Mouse (Mus musculus): ENCODE measurements around the gene Crat. TPM values are rescaled to one million over a fixed set of nuclear protein-coding genes. Genes with fewer than 3 reads are reported as not detected.

Gene Crat
- polyA plus RNA-seq, 1 experiment from 2014 or later = 21.9 TPM

DNA sequence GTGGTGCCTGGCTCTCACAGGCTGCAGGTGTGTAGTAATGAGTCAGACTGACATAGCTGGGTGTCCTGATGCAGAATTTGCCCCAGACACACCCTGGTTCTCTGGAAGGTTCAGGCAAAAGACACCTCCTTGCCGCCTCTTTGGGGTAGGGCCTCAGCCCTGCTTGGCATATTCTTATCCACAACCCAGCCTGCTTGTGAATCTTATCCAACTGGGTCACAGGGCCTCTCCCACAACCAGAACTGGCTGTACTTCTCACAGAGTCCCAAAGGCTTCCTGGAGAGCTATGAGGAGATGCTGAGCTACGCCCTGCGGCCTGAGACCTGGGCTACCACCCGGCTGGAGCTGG lies 34.3 kb downstream of the Crat start:
- ATAC-seq = no peak
- Histone ChIP-seq H3K4me3 (replicated peaks) (no peak overlapping the region), H3K27me3 (no peaks in the 10 kb centered on the region), H3K9ac (replicated peaks) (no peak overlapping the region), H3K4me1 (replicated peaks) (no peaks in the 10 kb centered on the region), H3K9me3 (no peaks in the 10 kb centered on the region), H3K36me3 (peaks cover 96% of the 10 kb centered on the region), H3K27ac (no peak overlapping the region), H3K4me2 (replicated peaks) (no peak overlapping the region)
- 94% methylated on average over 4 of the region's 4 CpGs for WGBS

DNA sequence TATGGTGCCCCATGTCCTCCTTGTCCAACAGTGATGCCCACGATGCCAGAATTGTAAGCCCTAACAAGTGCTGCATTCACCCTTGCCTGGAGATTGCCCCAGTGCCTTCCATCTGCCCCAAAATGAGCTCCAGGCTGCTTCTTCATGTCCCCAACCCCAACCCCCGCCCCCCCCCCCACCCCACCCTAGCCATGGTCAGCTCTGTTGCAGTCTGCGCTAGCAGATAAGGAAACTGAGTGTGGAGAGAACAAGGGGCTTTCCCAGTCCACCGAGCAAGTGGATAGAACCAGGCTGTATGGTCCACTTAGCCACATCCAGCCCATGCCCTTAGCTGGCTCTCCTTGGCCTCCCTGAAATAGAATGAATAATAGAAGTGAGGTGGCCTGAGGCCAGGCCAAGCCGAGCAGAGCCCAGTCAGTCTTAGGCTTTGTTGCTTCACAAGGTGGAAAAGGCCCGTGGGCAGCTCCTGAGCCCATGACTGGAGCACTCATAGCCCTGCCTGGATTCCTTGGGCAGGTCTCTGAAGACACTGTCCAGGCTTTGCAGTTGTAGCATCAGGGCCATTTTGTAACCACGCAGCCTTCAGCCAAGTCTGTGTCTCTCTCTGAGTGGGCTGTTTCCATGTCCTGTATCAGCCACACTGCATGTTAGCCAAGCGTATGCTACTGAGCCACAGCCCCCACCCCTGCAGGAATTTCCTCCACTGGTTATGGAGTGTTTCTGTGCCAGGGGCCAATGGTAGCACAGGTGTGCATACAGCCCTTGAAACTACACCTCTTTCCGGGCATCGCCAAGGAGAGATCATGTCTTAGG lies 34.8 kb downstream of the Crat start:
- ATAC-seq = no peak
- no peak overlapping the region for H3K9ac ChIP-seq (replicated peaks)
- no peak overlapping the region for H3K4me3 ChIP-seq (replicated peaks)
- peaks cover 99% of the 10 kb centered on the region for H3K36me3 ChIP-seq
- no peaks in the 10 kb centered on the region for H3K9me3 ChIP-seq
- no peak overlapping the region for H3K27ac ChIP-seq
- H3K4me2 ChIP-seq (replicated peaks) = no peak overlapping the region
- no peaks in the 10 kb centered on the region for H3K4me1 ChIP-seq (replicated peaks)
- no peaks in the 10 kb centered on the region for H3K27me3 ChIP-seq
- 90% methylated on average over 10 of the region's 10 CpGs for WGBS

DNA sequence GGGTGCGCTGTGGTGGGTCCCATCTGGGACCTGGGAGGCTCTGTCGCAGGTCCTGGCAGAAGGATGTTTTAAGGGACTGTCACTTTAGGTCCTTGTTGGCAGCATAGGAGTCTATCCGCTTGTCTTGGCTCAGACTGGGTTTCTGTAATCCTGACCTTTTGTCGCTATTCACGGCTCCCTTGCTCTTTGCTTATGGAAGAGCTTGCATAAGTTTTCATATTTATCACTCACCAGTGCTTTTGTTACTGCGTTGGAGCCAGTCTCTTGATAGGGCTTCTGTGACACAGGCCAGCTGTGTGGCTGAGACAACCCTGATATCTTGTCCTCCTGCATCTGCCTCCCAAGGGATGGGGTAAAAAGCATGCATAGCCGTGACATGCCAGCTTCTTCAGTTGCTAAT lies 36.3 kb downstream of the Crat start:
- H3K36me3 ChIP-seq = peaks cover 96% of the 10 kb centered on the region
- 92% methylated on average over 7 of the region's 7 CpGs for WGBS

DNA sequence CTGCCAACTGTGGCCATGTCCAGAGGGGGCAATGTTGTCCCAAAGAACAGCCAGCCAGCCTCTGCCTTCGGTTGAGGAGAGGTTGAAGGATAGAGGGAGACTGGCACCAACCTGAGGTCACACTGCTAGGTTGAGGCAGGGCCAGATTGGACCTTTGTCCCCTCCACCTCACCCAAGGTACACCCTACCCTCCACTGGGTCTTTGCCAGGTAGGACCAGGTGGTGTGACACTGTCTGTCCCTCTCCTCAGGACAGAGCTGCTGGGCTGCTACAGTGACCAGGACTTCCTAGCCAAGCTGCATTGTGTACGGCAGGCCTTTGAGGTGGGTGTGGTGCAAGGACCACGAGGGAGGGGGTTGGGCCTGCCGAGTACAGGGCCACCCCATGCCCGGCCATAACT lies 37.9 kb downstream of the Crat start:
- Histone ChIP-seq H3K36me3 (peaks cover 94% of the 10 kb centered on the region), H3K9ac (replicated peaks) (no peak overlapping the region)
- WGBS = 90% methylated on average over 5 of the region's 5 CpGs

More for the DNA sequence above, 36.3 kb downstream of the Crat start:
- Histone ChIP-seq H3K4me3 (replicated peaks) (no peak overlapping the region), H3K9ac (replicated peaks) (no peak overlapping the region), H3K9me3 (no peaks in the 10 kb centered on the region), H3K27me3 (no peaks in the 10 kb centered on the region), H3K4me2 (replicated peaks) (no peak overlapping the region), H3K4me1 (replicated peaks) (no peaks in the 10 kb centered on the region), H3K27ac (no peak overlapping the region)
- ATAC-seq = no peak

DNA sequence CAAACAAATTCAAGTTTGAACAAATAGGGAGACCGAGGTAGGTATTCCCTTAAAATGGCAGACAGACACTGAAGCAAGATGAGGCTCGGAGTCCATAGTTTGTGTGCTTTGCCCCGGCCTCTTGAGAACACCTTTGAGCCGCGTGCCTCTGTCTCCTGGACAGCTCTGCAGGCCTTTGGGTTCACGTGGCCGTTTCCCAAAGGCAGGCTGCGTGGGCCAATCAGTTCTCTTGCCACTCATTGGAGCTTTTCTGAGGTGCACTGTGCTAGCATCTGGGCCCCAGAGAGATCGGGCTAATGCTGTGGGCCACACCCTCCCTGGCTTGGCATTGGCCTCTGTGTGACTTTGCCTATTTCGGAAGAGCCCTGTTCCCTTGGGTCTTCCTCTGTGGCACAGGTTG lies 39.7 kb downstream of the Crat start:
- 91% methylated on average over 10 of the region's 10 CpGs for WGBS
- Histone ChIP-seq H3K36me3 (peaks cover 94% of the 10 kb centered on the region), H3K9me3 (no peaks in the 10 kb centered on the region), H3K4me1 (replicated peaks) (no peaks in the 10 kb centered on the region), H3K4me3 (replicated peaks) (no peak overlapping the region), H3K4me2 (replicated peaks) (no peak overlapping the region), H3K9ac (replicated peaks) (no peak overlapping the region), H3K27me3 (no peaks in the 10 kb centered on the region), H3K27ac (no peak overlapping the region)
- no peak for ATAC-seq

More for the DNA sequence above, 37.9 kb downstream of the Crat start:
- Histone ChIP-seq H3K27ac (no peak overlapping the region), H3K27me3 (no peaks in the 10 kb centered on the region), H3K4me1 (replicated peaks) (no peaks in the 10 kb centered on the region), H3K9me3 (no peaks in the 10 kb centered on the region), H3K4me2 (replicated peaks) (no peak overlapping the region), H3K4me3 (replicated peaks) (no peak overlapping the region)
- no peak for ATAC-seq

DNA sequence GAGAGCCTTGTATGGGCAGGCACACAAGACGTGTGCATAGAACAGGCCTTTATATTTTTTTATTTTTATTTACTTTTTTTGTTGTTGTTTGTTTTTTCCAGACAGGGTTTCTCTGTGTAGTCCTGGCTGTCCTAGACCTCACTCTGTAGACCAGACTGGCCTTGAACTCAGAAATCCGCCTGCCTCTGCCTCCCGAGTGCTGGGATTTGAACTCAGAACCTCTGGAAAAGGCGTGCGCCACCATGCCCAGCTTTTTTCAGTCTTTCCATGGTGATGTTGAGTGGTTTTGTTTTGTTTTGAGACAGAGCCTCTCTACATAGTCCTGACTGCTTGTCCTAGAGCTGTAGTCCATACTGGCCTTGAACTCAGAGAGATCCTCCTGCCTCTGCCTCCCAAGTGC lies 42.9 kb downstream of the Crat start:
- Histone ChIP-seq H3K4me2 (replicated peaks) (no peak overlapping the region), H3K9me3 (no peaks in the 10 kb centered on the region), H3K4me1 (replicated peaks) (no peaks in the 10 kb centered on the region), H3K4me3 (replicated peaks) (no peak overlapping the region), H3K9ac (replicated peaks) (no peak overlapping the region), H3K27me3 (no peaks in the 10 kb centered on the region), H3K36me3 (peaks cover 95% of the 10 kb centered on the region), H3K27ac (no peak overlapping the region)
- ATAC-seq = no peak
- 94% methylated on average over 5 of the region's 5 CpGs for WGBS

DNA sequence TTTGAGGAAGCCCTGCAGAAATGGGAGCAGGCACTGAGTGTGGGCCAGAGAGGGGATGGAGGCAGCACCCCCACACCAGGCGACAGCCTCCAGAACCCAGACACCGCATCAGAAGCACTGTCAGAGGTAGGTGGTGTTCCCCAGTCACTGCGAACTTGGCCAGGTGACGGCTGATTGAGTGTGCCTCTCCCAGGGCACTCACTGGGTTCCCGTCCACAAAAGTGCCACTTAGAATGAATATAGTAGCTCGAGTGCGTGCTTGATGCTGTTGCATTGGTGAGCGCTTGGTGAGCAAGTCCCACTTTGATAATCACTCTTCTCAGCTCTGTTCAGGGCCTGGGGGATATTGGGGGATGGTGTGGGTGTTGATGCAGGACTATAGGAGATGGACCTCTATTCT lies 44.1 kb downstream of the Crat start:
- Histone ChIP-seq H3K27ac (no peak overlapping the region), H3K4me3 (replicated peaks) (no peak overlapping the region), H3K4me1 (replicated peaks) (no peaks in the 10 kb centered on the region), H3K4me2 (replicated peaks) (no peak overlapping the region), H3K27me3 (no peaks in the 10 kb centered on the region), H3K9ac (replicated peaks) (no peak overlapping the region), H3K9me3 (no peaks in the 10 kb centered on the region), H3K36me3 (peaks cover 91% of the 10 kb centered on the region)
- no peak for ATAC-seq
- WGBS = 96% methylated on average over 8 of the region's 8 CpGs

DNA sequence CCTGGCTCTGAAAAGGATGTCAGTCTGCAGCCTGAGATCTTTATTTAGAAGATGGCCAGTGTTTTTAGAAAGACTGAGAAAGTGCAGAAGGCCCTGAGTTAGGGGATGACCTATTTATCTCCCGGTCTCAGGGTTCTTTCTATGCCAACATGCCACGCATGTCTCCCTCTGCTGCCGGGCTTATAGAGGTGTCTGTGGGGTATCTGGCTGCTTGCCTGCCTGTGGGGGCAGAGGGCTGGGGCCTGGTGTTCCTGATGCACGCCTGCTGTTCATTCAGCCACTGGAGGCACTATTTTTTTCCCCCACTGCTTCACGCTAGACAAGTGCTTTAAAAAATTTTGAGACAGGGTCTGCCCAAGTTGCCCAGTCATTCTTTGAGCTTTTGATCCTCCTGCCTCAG lies 49.4 kb downstream of the Crat start:
- WGBS = 75% methylated on average over 5 of the region's 5 CpGs
- Histone ChIP-seq H3K4me3 (replicated peaks) (no peak overlapping the region), H3K27ac (no peak overlapping the region), H3K4me2 (replicated peaks) (no peak overlapping the region), H3K4me1 (replicated peaks) (peaks cover 14% of the 10 kb centered on the region), H3K9ac (replicated peaks) (no peak overlapping the region), H3K27me3 (no peaks in the 10 kb centered on the region), H3K9me3 (no peaks in the 10 kb centered on the region), H3K36me3 (peaks cover 42% of the 10 kb centered on the region)
- ATAC-seq = no peak

DNA sequence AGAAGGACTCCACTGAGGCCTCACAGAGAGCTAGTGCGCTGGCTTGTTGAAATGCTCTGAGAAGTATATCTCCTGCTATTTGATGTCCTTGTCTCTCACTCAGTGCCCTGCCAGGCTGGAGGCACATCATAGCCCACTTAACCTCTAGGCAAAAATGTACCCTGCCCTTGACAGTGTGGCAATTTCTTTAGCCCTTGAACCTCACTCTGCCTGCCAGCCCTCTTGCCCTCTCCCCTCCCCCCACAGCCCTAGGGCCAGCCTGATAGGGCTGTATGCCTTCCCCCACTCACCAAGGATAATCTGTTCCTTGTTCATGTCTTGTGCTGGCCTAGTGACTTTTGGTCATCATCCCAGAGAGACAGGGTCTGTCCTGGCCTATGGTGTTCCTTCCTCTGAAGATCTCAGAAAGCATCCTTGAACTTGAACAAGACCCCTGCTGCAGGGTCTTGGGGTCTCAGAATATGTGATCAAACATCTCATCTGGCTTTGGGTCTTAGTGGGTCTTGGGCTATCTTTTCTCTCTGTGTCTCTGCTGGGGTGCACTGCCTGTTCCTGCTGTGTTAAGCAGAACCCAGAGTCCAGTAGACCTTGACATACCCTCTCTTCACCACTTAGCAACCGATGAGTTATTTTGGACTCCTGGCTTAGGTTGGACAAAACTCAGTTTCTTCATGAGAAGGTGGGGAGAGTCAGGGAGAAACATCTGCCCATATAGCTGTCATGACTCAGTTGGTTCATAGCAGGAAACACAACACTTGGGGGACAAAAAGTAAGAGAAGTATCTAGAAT lies 50.1 kb downstream of the Crat start:
- Histone ChIP-seq H3K36me3 (peaks cover 35% of the 10 kb centered on the region), H3K4me2 (replicated peaks) (peak overlapping the region; percentile 99), H3K4me3 (replicated peaks) (peak overlapping the region; percentile 87), H3K9ac (replicated peaks) (peak overlapping the region; percentile 87), H3K27ac (no peak overlapping the region), H3K27me3 (no peaks in the 10 kb centered on the region), H3K9me3 (no peaks in the 10 kb centered on the region), H3K4me1 (replicated peaks) (peaks cover 14% of the 10 kb centered on the region)
- WGBS = 81% methylated on average over 2 of the region's 2 CpGs
- no peak for ATAC-seq

DNA sequence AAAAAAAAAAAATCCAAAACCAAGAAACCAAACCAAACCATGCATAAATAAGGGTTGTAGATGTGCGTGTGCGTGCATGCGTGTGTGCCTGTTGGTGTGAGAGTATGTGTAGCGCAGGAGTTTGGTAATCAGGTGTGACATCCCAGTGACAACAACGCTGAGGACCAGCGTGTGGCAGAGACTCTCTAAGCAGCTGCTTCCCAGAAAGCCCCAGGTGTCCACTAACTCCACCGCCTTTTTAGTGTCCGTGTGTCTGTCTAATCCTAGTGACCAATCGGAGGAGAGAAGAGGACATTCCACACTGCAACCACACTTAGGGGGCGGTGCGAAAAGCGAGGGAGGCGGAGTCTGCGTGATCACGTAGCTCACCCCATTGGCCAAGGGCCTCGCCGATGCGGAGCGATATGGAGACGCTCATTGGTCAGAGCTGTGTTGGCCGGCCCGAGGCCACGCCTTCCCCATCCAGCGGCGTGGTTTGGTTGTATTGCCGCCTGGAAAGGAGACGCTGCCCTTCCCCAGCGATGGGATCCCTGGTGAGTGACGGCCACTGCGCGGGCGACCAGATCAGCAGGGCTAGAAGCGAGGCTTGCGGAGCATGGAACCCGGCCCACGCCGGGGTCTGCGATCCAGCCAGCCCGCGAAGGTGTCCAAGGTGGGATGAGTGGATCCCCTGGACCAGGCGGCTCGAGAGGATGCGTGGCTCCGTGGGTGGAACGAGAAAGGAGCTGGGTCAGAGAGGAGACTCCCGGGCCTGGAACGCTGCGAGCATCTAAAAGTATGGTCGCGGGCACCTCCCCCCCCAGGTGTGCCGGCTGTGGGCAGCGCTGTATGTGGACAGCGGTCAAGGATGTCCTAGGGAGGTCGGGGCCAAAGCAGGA lies 51.6 kb downstream of the Crat start, which contains the start of gene Miga2:
Miga2 (plus strand) TSS at position 461 of the 878 bp plus-strand sequence.
- WGBS = 0% methylated on average over 54 of the region's 54 CpGs

DNA sequence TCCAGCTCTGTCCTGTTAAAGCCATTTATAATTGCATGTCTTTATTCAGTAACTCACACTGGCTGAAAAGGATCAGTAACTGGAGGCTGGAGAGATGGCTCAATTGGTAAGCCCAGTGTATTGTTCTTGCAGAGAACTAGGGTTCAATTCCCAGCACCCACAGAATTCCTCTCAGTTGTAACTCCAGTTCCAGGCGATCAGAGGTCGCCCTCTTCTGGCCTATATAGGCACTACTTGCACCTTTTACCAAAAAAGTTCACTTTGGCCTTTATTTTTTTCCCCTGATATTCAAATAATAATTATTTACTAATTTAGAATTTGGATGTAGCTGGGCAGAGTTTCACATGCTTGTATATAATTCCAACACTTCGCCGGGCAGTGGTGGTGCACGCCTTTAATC lies 52.7 kb downstream of the Crat start:
- Histone ChIP-seq H3K4me3 (replicated peaks) (no peak overlapping the region), H3K36me3 (peaks cover 9% of the 10 kb centered on the region), H3K27ac (no peak overlapping the region), H3K9ac (replicated peaks) (no peak overlapping the region), H3K4me2 (replicated peaks) (no peak overlapping the region), H3K27me3 (no peaks in the 10 kb centered on the region), H3K9me3 (no peaks in the 10 kb centered on the region), H3K4me1 (replicated peaks) (peaks cover 24% of the 10 kb centered on the region)
- no peak for ATAC-seq
- WGBS = 69% methylated on average over 5 of the region's 5 CpGs

More for the DNA sequence above, 51.6 kb downstream of the Crat start, which contains the start of gene Miga2:
- peak; percentile 98 for ATAC-seq
- peaks cover 14% of the 10 kb centered on the region for H3K4me1 ChIP-seq (replicated peaks)
- H3K27me3 ChIP-seq = no peaks in the 10 kb centered on the region
- H3K4me3 ChIP-seq (replicated peaks) = peak within 1 kb of the TSS; percentile 87
- no peaks in the 10 kb centered on the region for H3K9me3 ChIP-seq
- H3K27ac ChIP-seq = peak within 1 kb of the TSS; percentile 77
- H3K36me3 ChIP-seq = peaks cover 20% of the 10 kb centered on the region
- peak within 1 kb of the TSS; percentile 99 for H3K4me2 ChIP-seq (replicated peaks)
- H3K9ac ChIP-seq (replicated peaks) = peak within 1 kb of the TSS; percentile 87
